Mouse (Mus musculus): Measurements from ENCODE around the gene Cpa3. TPM values are rescaled to one million over a fixed set of nuclear protein-coding genes. Genes with fewer than 3 reads are reported as not detected.

Gene Cpa3
- polyA plus RNA-seq, 1 experiment from 2014 or later, result not detected

DNA sequence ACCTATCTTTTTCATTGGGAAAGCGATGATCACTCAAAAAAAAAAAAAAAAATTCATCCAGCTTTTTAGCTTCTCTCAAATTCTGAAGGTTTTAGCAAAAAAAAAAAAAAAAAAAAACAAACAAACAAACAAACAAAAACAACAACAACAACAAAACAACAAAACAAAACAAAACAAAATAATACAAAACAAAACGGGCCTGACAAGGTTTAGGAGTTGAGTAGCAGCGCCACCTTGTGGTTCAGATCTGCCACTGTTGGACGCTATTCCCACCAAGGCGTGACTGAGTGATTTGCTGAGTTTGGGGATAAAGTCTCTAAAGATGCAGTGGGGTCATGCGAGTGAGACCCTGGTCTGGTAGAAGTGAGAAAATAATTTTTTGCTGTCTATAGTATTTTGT is 43.1 kb downstream of the Cpa3 start:
- Histone ChIP-seq H3K9me3 (replicated peaks) (no peaks in the 10 kb centered on the region), H3K27ac (replicated peaks) (no peak overlapping the region), H3K4me3 (no peak overlapping the region), H3K4me1 (no peaks in the 10 kb centered on the region), H3K27me3 (ENCODE audit: low read depth, poor library complexity, severe bottlenecking) (no peaks in the 10 kb centered on the region), H3K36me3 (no peaks in the 10 kb centered on the region)
- DNase-seq (ENCODE audit: low spot score), result peak; percentile 61
- WGBS, result 31% methylated on average over 6 of the region's 6 CpGs

DNA sequence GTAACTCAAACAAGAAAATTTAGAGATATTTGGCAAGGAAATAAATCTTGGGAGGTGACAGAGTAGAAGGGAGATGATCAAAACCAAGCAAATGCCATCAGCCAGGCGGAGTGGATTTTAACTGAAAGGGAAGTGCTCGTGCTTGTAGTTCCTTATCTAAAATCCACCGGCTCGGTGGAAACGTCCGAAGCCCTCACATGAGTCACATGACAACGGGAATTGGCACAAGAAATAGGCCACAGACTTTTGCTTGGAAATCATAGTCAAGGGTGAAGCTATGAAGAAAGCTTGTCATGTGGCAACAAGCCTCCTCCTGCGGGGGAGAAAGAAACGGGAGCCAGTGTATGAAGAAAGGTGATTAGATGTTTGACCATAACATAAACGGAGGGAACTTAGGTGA is 44.1 kb downstream of the Cpa3 start:
- WGBS, result 88% methylated on average over 10 of the region's 10 CpGs
- Histone ChIP-seq H3K27ac (replicated peaks) (no peak overlapping the region), H3K9me3 (replicated peaks) (no peaks in the 10 kb centered on the region), H3K36me3 (no peaks in the 10 kb centered on the region), H3K4me3 (no peak overlapping the region), H3K4me1 (no peaks in the 10 kb centered on the region), H3K27me3 (ENCODE audit: low read depth, poor library complexity, severe bottlenecking) (no peaks in the 10 kb centered on the region)
- DNase-seq (ENCODE audit: low spot score), result no peak

DNA sequence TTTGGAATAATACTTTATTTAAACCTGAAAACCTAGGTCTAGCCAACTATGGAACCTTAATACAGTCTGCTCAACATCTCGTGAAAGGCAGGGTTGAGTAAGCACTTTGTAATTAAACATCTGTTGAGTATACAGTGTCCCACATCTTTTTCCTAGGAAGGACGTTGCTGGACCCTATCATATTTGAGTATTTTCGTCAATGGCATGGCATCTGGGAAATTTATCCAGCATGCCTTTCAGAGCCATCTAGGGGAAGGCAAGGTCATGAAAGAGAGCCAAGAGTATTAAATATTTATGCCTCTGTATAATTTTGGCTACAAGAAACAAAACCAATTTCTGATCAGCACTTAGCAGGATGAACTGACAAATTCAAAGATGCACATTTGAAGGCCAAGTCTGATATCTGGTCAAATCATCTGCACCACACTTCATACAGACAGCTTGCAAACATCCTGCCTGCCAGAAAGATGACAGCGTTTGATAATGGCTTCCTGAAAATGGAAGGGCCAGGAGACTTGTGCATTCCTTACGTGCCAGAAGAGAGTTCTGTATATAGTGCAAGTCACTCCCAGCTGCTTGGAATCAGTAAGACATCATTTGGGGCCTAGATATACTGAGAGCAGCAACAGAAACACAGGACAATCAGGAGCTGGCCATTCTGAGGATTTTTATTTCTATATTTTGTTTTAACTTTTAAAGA is 52.9 kb downstream of the Cpa3 start:
- Histone ChIP-seq H3K4me1 (no peaks in the 10 kb centered on the region), H3K27me3 (ENCODE audit: low read depth, poor library complexity, severe bottlenecking) (no peaks in the 10 kb centered on the region), H3K36me3 (no peaks in the 10 kb centered on the region), H3K4me3 (no peak overlapping the region), H3K9me3 (replicated peaks) (no peaks in the 10 kb centered on the region), H3K27ac (replicated peaks) (no peak overlapping the region)
- 80% methylated on average over 5 of the region's 5 CpGs for WGBS
- no peak for DNase-seq (ENCODE audit: low spot score)

DNA sequence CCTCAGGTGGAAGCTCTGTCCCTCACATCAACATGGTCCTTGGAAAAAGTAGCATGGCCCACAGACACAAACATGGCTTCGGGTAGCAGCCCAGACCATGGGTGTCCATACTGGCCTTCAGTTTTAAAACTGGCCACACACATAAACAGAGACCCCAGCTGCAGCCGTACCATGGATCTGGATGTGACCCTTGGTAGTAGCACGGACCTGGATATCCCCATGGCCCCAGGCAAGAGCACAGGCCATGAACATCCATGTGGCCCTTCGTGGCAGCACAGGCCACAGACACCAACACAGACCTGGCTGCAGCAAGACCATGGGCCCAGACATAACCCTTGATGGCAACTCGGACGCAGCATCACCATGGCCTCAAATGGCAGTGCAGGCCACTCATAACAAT is 69.6 kb downstream of the Cpa3 start:
- Histone ChIP-seq H3K27me3 (ENCODE audit: low read depth, poor library complexity, severe bottlenecking) (no peaks in the 10 kb centered on the region), H3K4me1 (no peaks in the 10 kb centered on the region)
- 95% methylated on average over 6 of the region's 6 CpGs for WGBS

DNA sequence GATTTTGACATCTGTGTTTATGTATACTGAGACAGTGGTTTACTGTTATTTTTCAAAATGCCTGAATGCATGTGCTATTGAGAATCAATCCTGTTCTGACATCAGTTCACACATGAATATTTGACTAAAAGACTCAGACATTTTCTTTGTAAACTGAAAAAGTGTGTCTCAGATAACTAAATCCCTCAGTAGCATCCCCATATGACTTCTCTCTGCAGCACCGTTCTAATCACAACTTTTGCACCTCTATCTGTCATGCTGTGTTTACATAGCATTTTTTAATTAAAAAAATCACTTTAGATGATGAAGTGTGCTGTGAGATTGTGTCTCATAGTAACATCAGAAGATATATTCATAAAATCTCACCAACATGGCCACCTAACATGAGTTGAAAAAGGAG is 74.5 kb downstream of the Cpa3 start:
- H3K36me3 ChIP-seq, result no peaks in the 10 kb centered on the region
- DNase-seq (ENCODE audit: low spot score), result no peak
- 87% methylated on average over 1 of the region's 1 CpGs for WGBS
- no peak overlapping the region for H3K27ac ChIP-seq (replicated peaks)
- H3K9me3 ChIP-seq (replicated peaks), result no peaks in the 10 kb centered on the region
- no peak overlapping the region for H3K4me3 ChIP-seq
- no peaks in the 10 kb centered on the region for H3K4me1 ChIP-seq
- no peaks in the 10 kb centered on the region for H3K27me3 ChIP-seq (ENCODE audit: low read depth, poor library complexity, severe bottlenecking)

More for the DNA sequence above, 69.6 kb downstream of the Cpa3 start:
- no peak overlapping the region for H3K4me3 ChIP-seq
- no peaks in the 10 kb centered on the region for H3K9me3 ChIP-seq (replicated peaks)
- no peaks in the 10 kb centered on the region for H3K36me3 ChIP-seq
- no peak for DNase-seq (ENCODE audit: low spot score)
- no peak overlapping the region for H3K27ac ChIP-seq (replicated peaks)

Small RNA genes within 50 kb of the gene (microRNA-seq; reads per million reads assigned to microRNA genes)
- not detected for gene Mir7007

Other genes with a start within 250 kb of the Cpa3 start
- 10.4 and 12.0 TPM in 2 replicates for gene Hps3, start 206.9 kb downstream of the Cpa3 start, polyA plus RNA-seq (2016; fragmentation: Nextera tagmentation; extraction: Ambion mirVana)
- gene Hltf, start 184.4 kb downstream of the Cpa3 start, polyA plus RNA-seq (2016; fragmentation: Nextera tagmentation; extraction: Ambion mirVana), result 15.8 and 16.3 TPM in 2 replicates
- gene Gyg, start 86.9 kb downstream of the Cpa3 start, polyA plus RNA-seq (2016; fragmentation: Nextera tagmentation; extraction: Ambion mirVana), result 33.2 and 37.4 TPM in 2 replicates
- gene Cpb1, start 33.6 kb upstream of the Cpa3 start, polyA plus RNA-seq (2016; fragmentation: Nextera tagmentation; extraction: Ambion mirVana), result 0.06 and 0.07 TPM in 2 replicates
- gene Agtr1b, start 125.0 kb upstream of the Cpa3 start, polyA plus RNA-seq (2016; fragmentation: Nextera tagmentation; extraction: Ambion mirVana), result 0.19 TPM in 1 of 2 replicates, not detected in the other